Mouse (Mus musculus): Measurements from ENCODE around the gene Glipr1.

Gene Glipr1

DNA sequence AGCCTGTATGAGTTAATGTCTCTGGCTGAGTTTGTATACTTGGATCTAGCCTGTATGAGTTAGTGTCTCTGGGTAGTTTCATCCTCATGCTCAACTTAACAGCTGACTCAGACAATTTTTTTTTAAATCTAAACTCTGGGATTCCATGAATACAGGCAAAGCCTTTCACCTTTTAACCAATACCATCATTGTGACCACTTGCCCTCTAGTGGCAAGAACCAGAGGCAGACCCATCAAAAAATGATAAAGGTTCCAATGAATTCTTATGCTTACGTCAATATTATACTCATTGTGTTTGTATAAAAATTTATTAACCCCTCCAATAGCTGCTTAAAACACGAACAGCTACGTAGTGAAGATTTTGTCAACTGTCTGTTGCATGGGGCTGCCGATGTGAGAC, 36.0 kb downstream of the Glipr1 start:
- no peak for DNase-seq (ENCODE audit: low read depth, low spot score)

- no peak for DNase-seq (ENCODE audit: low read depth, low spot score)
Measured at GRCm38 (mm10) chr10:111960459-111960858, 42.0 kb downstream of the Glipr1 start.

DNA sequence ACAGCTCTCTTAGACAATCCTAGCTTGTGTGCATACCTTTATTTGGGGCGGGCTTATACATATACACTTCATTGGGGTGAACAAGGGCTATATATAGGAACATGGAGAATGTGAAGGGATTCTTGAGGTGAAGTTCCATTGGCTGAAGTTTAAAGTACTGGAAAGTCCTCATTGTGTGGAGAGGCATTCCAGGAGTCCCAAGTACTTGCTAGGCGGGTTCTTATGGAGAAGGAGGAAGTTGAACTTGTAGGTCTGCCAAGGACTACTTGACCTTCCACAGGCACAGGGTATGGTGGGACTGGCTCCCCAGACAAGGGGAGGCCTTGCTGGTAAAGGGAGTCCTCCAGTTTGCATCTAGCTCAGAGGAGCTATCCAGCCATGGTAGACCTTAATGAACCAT, 43.1 kb downstream of the Glipr1 start:
- no peak for DNase-seq (ENCODE audit: low read depth, low spot score)

DNA sequence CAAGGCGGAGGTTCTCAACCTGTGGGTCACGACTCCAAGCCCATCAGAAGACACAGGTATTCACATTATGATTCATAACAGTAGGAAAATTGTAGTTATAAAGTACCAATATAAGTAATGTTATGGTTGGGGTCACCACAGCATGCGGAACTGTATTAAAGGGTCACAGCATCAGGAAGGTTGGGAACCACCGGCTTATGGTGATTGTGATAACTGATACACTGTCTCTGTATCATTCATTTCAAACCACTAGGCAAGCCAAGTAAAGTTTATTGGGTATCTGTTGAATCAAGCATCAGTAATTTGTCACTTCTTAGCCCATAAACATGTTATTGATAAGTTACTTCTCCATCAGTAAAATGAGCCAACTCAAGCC, 44.4 kb downstream of the Glipr1 start:
- DNase-seq (ENCODE audit: low read depth, low spot score) = no peak

DNA sequence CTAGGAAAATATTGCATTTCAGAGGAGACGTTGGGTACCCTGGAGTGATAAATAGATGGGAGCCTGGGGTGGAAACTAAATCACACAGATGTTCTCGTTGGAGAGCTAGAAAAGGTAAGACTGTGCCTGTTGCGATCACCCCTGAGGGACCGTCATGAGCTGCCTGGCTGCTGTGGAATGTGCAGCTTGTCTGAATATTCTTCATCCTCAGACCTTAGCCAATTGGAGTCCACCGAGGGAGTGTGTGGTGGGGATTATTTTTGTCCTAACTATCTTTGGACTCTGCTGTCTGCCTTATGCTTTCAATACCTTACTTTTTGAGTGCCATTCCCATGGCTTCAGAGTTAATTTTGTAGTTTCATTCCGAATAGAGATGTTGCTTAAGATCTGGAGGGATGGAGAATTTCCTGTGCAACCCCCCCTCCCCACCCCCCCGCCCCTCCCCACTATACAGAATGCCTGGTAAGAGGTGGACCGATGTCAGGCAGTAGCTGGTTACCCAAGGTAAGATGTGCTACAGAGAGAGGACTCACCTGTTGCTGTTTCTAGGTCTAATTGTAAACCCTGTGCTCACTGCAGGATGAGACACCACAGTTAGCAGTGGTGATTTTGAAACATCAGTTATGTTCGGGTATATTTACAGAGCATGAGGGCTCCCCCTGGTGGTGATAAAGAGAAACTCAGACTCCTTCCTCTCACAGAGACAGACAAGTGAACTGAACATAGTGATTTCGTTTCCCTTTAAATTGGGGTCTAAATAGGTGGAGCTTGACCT, 45.0 kb downstream of the Glipr1 start:
- peak; percentile 89 for DNase-seq (ENCODE audit: low read depth, low spot score)

DNA sequence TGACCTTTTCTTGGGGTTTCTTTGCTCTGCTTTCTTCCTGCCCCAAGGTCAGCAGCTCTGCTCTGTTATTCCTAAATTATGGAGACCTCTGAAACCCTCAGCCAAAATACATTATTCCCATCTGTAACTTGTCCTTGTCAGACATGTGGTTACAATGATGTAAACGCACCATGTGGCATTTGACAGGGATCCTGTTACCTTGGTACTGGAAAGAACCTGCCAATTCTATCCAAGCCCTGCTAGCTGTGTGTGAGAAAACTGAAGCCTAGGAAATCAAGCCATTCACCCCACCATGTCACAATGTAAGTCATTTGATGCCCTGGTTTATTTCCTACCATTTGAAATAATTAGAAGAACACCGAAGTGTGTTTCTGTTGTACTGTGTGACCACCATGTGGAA, 46.6 kb downstream of the Glipr1 start:
- DNase-seq (ENCODE audit: low read depth, low spot score) = no peak

GRCm38 (mm10) chr10:111949008-111949407, 53.4 kb downstream of the Glipr1 start:
- no peak for DNase-seq (ENCODE audit: low read depth, low spot score)

- DNase-seq (ENCODE audit: low read depth, low spot score) = no peak
Measured at GRCm38 (mm10) chr10:111948041-111948440, 54.4 kb downstream of the Glipr1 start.

DNA sequence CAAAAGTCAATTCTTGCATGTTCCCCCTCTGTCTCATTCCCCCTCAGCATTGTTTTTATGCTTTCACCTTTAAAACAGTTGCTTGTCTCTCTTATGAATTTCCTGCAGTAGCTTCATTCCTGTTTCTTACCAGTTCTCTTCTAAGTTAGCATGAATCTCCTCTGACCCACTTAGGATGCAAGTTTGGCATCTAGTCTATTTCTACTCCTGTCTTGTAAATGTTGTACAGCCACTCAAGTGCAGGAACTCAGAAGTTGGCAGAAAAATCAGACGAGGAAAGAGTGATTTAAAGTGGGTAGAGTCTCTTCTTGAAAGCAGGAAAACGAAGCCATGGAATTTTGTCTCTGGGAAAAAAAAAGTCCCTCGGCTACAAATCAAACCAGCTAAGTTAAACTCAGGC, 56.9 kb downstream of the Glipr1 start:
- DNase-seq (ENCODE audit: low read depth, low spot score) = no peak

DNA sequence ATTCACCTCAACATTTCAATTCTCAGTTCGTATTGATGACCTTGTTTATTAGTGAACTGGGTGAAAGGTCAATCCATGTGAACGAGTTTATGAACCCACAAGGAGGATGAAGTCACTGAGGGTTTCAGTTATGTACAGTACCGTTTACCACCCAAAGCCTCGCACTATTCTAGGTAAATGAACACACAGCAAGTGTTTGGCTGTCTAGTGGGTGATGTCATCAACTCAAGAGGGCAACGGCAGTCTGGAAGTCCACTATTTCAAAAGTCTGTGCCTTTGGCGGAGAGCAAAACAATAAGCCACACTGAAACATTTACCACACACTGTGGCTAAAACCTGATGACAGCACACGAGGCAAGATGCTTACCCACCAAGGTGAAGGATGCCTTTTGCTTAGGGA, 59.4 kb downstream of the Glipr1 start:
- DNase-seq (ENCODE audit: low read depth, low spot score) = no peak

DNA sequence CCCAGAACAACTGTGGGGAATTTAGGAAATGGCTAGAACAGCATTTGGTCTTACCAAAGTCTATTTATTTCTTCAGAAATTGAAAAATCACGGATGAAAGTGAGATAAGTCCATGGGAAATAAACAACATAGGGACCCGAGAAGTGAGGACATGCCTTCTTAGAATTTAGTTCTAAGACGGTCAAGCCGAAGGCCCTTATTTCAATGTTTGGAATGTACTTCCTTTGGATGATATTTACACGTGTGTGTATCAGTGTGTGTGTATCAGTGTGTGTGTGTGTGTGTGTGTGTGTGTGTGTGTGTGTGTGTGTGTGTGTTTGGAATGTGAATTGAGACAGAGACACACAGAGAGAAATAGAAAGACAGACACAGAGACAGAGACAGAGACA, 65.3 kb downstream of the Glipr1 start:
- DNase-seq (ENCODE audit: low read depth, low spot score) = no peak

- DNase-seq (ENCODE audit: low read depth, low spot score) = no peak
Measured at GRCm38 (mm10) chr10:111936491-111937145, 65.8 kb downstream of the Glipr1 start.

DNA sequence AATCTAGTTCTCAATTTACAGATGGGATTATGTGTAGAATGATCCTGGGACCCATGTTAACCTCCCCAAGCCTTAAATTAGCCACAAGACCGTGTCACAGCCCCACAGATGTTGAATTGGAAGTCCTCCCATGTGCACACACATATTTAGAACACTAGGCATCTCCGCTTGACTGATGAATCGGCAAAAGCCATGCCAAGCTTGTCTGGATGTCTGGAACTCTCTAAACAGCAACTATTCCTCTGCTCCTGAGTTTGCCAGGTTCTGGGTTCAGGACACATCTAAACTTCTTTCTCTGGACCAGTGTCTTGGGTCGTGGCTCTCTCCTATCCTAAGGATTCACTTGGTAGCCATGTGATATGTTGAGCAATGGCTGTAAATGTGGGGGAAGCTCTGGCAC, 66.4 kb downstream of the Glipr1 start:
- DNase-seq (ENCODE audit: low read depth, low spot score) = no peak
